Mouse (Mus musculus) left cerebral cortex, adult 2 months (tissue): ENCODE measurements around the gene Esf1. TPM values are rescaled to one million over a fixed set of nuclear protein-coding genes. Genes with fewer than 3 reads are reported as not detected.
A peak's percentile ranks its signal among the peaks of the same experiment; 100 is the strongest.
"Not testable (repeated sequence)": the region's sequence is repeated elsewhere in the genome, so short reads cannot be mapped to it uniquely, and the experiment has no call there.

Source experiments
- DNase-seq, 2 experiments: peaks; one replicate each; pipeline ENCODE4 v3.0.0; 2021 to 2022; ENCODE audit warnings: low spot score in 2 of 2, mixed read lengths in 1 of 2; ENCODE audit errors: extremely low spot score in 1 of 2
- H3K27ac ChIP-seq: fragments of 200-600 bp; 2 replicates; pipeline ENCODE4 v1.8.1; 2022
- H3K4me3 ChIP-seq: fragments of 200-600 bp; 2 replicates; pipeline ENCODE4 v1.8.1; 2022
- CTCF ChIP-seq: fragments of 200-600 bp; IDR thresholded peaks from 2 replicates; pipeline ENCODE4 v1.8.1; 2022; ENCODE audit warnings: antibody characterized with exemption, mild to moderate bottlenecking, moderate library complexity
- intact Hi-C: fragments of 180-260 bp; cut with DNase I; formaldehyde crosslinking; loops from one replicate; pipeline ENCODE4 v1.15.1; 2025
- long read RNA-seq, 2 experiments: library from polyadenylated mRNA; stranded (forward); transcript quantifications; one replicate each; pipeline ENCODE4 v2.0.0; 2021; ENCODE audit warnings: borderline mapping rate in 2 of 2
- total RNA-seq, 2 experiments: library from RNA; stranded (reverse); gene quantifications; 2 replicates each; pipeline ENCODE4 v1.2.3; 2021

The Esf1 gene
- total RNA-seq, result 10 to 100 TPM; 19.1 to 22.2 TPM
- long read RNA-seq, experiment 1, transcript Esf1-201 (14 exons, 3,396 nt), result major isoform, 19 of 21 reads
- long read RNA-seq, experiment 1, partial matches to known transcripts, result 1 of 21 reads
- long read RNA-seq, experiment 1, other reads (novel, unspliced or antisense), result 1 of 21 reads
- long read RNA-seq, experiment 2, transcript Esf1-201 (14 exons, 3,396 nt), result major isoform, 16 of 18 reads
- long read RNA-seq, experiment 2, partial matches to known transcripts, result 2 of 18 reads
- long read RNA-seq, experiment 2, other reads (novel, unspliced or antisense), result 0 of 18 reads

DNA sequence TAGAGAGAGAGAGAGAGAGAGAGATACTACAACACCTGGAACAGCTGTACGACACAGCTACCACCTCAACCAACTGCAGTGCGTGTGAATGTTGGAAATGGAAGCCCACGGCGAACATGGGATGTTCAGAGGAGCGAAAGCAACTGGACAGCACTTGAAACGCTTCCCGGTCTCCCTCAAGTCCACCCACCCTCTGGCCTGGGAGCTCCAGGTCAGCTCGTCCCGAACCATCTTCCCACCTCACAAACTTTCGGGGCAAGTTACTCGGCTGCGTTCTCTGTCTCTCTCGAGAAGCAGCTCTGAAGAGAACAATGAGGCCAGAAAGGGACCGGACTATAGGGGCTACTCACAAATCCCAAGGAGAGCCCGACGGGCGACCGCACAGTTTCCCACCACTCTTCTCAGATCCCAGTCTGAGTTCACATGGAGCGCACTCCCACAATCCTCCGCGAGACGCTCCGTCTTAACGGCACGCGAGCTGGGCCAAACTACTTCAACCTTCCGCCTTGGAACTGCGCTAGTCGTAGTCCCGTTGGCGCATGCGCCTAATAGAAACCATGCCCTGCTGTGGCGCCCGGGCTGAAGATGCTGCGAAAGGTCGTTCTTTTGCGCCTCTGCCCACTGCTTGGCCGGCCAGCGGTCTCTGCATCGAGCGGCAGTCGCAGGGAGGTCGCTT is at the start of gene Esf1, which contains the start of gene Ndufaf5:
Gene Esf1 (minus strand): TSS at position 438 of the 676 bp plus-strand sequence.
Gene Ndufaf5 (plus strand): TSS at position 523 of the 676 bp plus-strand sequence.
- Histone ChIP-seq H3K4me3 (peak within 1 kb of the TSS; percentile 94), H3K27ac (peak within 1 kb of the TSS; percentile 86)
- intact Hi-C loops, result loop anchor here (5.0 kb wide), 2 partner anchors 103 to 257 kb away; partner anchors contain the start of gene Tasp1
- peak; percentile 98 to 99 for DNase-seq
- TF ChIP-seq CTCF, result no peak

DNA sequence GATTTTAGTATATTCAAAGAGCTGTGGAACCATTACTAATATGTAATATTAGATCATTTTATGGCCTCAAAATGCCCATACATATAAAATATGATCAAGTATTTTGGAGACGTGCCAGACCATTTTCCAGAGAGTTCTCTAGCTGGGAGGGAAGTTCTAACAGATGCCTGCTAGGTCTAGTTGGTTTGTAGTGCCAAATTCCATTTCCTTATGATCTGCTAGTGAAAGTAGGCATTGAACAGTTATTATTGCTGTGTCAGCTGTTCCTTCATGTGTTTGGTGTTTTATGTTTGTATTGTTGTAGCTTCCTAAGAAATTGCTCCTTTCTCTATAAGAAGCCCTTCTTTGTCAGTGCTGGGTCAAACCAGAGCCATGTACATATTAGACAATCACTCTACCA is 45.6 kb upstream of the Esf1 start:
- H3K27ac ChIP-seq, result no peak overlapping the region
- no peak for DNase-seq
- no peak overlapping the region for H3K4me3 ChIP-seq
- intact Hi-C loops, result no loop called here
- no peak for TF ChIP-seq CTCF

DNA sequence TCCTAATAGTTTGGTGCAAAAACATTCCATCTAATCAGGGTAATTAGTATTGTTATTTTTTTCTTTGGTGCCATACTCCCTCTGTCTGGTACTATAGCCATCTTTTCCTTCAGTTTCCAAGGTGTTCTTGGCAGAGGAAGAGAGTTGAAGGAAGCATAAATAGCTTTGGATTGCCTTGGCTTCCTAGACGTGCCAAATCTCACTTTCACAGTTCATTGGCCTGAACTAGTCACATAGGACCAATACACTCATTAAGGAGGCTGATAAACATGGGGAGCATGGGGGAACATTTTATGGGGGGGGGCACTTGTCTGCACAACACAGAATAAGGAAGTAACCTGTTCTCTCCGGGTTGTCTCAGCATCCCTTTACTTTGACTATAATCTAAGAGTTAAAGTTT is 45.1 kb upstream of the Esf1 start:
- TF ChIP-seq CTCF, result no peak
- intact Hi-C loops, result no loop called here
- H3K27ac ChIP-seq, result no peak overlapping the region
- no peak for DNase-seq
- H3K4me3 ChIP-seq, result no peak overlapping the region

DNA sequence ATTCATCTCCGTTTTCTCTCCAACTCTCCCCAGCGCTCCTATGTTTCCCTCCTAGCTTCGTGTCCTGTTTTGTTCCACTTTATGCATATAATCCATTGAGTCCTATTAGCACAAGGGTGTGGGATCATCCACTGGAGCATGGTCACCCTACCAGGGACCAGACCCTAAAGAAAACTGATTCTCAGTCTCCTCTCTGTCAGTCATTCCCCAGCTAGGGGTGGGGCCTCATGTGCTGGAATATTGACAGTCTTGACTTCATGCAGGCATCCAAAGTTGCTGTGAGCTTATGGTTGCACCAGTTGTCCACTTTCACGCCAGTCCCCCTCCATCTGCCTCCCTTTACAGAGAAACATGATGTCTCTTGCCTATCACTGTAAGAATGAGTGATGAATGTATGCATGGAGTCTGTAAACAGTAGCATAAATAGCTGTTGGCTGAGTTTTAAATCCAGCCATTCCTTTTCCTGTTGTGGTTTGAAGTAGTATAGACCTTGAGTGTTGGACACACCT is 44.2 kb upstream of the Esf1 start:
- H3K27ac ChIP-seq, result no peak overlapping the region
- TF ChIP-seq CTCF, result no peak
- intact Hi-C loops, result no loop called here
- no peak for DNase-seq
- no peak overlapping the region for H3K4me3 ChIP-seq

DNA sequence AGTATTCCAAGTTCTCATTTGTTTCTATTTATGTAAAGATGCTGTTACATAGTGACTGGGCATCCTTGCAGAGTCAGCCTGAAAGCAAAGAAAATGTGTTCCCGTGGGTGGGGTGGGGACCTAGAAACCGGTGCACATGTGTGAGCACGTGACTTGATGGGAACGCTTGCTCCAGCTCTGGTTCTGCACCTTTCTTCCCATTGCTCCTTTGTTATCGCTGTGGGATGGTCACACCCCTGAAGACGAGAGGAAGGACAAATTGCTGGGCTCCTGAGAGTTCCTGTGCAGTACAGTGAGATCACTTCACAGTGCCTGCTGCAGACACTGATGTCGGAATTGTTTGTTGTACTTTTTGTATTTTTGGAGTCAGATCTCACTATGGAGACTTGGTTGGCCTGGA is 33.4 kb upstream of the Esf1 start:
- no peak for DNase-seq
- no peak for TF ChIP-seq CTCF
- Histone ChIP-seq H3K27ac (no peak overlapping the region), H3K4me3 (no peak overlapping the region)
- intact Hi-C loops, result no loop called here

DNA sequence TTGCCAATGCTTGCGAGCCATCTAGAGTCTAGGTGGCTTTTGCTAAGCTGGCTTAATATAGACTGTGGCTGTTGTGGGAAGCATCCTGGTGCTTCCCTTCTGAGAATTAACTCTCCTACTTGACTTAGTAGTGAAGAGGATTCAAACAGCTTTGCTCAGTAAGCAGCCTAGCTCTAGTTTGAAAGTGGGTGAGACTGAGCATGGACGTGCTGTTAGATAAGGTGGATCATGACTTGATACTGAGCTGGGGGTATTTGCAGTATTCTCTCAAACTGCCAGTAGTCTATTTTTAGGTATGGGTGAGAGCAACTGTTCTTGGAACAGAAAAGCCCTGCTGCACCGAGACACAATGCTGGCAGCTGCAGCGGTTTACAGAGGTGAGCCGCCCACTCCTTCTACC is 32.2 kb upstream of the Esf1 start:
- intact Hi-C loops, result no loop called here
- Histone ChIP-seq H3K27ac (no peak overlapping the region), H3K4me3 (no peak overlapping the region)
- DNase-seq, result peak in 1 of 2 experiments; percentile 25
- TF ChIP-seq CTCF, result no peak

DNA sequence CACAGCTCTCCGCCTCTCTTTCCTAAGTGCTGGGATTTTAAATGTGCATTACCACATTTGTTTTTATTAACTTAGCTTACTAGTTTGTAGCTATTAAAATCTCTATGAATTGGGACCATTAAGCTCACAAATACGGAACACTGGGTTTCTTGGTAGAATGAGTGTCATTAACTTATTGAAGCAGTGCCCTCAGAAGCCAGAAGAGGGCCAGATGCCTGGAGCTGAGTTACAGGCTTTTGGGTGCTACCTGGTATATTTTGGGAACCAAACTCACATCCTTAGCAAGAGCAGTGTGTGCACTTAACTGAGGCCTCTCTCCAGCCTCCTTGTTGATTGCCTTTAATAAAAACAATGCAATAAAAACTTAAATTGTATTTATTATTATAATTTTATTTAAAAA is 30.3 kb upstream of the Esf1 start:
- intact Hi-C loops, result loop anchor here (2.0 kb wide), 1 partner anchor 226 kb away; no protein-coding TSS in a partner anchor
- no peak overlapping the region for H3K27ac ChIP-seq
- no peak for DNase-seq
- TF ChIP-seq CTCF, result peak; percentile 50
- no peak overlapping the region for H3K4me3 ChIP-seq

DNA sequence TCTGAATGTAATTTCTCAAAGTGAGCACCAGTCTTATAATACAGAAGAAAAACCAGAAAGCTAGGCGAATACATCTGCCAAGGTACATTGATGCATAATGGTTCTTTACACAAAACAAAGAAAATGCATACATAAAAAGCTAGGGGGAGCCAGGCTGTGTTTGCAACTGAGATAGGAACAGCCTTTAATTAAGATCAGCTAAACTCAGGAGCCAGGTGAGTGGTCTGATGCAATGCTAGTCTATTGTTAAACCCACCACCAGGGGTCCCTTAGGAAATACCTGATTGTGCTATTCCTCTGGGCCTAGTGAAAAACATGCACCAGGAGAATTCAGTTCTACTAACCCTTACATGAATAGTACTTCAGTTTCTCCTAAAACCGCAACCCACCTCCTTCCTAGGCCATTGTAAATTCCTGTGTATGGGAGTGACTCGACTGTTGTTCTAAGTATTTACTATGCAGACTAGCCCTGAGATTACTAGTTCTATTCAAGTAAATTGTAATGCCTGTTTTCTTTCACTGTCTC is 15.4 kb upstream of the Esf1 start:
- not testable (repeated sequence) for DNase-seq

DNA sequence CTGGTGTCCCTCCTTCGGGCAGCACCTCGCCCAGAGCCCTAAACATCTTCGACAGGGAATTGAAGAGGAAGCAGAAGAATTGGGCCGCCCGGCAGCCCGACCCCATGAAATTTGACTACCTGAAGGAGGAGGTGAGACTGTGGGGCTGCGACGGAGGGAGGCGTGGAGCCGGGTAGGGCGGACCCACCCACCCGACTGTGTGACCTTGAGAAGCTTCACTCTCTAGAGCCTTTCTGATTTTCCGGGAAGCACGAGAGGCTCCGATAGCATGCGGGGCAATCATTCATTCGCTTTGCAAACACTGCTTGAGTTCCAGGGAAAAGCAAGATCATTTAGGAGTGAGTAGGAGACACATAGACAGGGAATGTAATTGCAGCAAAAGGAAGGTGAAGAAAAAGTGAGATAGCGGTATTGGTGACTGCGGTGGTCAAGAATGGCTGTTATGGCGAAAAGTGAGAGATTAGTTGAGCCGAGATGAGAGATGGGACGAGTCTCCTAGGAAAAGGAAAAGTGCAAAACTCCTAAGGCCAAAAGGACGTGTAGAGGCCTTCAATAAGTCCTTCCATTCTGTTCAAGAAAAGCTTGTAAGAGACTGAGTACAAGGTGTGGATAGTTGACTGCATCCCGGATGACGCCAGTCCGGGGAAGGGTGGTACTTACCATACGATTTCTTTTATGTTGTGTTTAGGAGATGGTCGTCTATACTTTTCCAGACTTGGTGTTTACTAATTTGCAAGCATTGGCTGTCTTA is 614 bp upstream of the Esf1 start:
- DNase-seq, result no peak
- Histone ChIP-seq H3K27ac (peak overlapping the region; percentile 86), H3K4me3 (peak overlapping the region; percentile 94)
- intact Hi-C loops, result loop anchor here (5.0 kb wide), 2 partner anchors 104 to 256 kb away; partner anchors contain the start of gene Tasp1
- TF ChIP-seq CTCF, result no peak

More for the DNA sequence above, 15.4 kb upstream of the Esf1 start:
- intact Hi-C loops, H3K27ac ChIP-seq, H3K4me3 ChIP-seq: not testable (repeated sequence)
- TF ChIP-seq CTCF, result peak; percentile 16

DNA sequence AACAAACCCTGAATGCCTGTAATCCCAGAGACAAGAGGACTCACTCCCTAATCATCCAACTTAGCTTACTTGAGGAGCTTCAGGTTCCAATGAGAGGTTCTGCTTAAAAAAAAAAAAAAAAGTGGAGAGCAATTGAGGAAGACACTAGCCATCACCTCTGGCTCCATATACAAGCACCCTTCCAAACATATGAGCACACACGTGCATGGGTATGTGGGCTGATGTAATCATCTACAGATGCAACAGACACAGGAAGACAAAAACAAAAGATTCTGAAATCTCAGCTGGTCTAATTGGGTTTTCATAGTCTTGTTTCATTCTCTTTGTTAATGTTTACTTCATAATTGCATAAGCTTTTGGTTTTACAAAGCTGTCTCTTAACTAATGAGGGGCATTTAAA is 1.3 kb downstream of the Esf1 start:
- TF ChIP-seq CTCF, result no peak
- intact Hi-C loops, result no loop called here
- H3K27ac ChIP-seq, result no peak overlapping the region
- DNase-seq, result no peak
- H3K4me3 ChIP-seq, result no peak overlapping the region

DNA sequence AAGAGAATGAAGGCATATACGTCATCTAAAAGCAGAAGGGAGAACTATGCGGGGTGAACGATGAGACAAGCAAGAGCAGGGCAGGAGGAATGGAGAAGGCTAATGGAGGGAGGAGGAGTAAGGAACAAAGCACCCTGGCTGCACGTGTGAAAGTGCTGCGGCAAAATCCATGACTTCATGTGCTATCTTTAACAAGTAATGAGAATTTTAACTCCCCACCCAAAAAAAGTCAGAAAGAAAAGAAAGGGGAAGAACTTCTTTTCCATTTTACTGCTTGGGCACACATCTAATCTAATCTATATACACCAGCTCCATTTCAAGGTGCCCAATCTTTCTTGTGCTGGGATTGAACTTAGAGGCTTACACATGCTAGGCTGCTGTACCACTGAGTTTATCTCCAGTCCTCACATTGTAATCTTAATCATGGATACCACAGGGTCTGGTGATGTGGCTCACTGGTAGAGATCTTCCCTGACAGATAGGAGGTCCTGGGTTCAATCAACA is 7.0 kb downstream of the Esf1 start:
- TF ChIP-seq CTCF, result no peak
- no peak overlapping the region for H3K27ac ChIP-seq
- no peak overlapping the region for H3K4me3 ChIP-seq
- no peak for DNase-seq
- intact Hi-C loops, result no loop called here
